Mouse (Mus musculus) liver, adult 2 months (tissue): ENCODE measurements around the gene Grin2d.

Experiments
- CTCF ChIP-seq: fragments of 200-500 bp; IDR thresholded peaks from 2 replicates; pipeline ENCODE4 v1.5.1; 2011; ENCODE audit warnings: low read depth, low read length, control low read depth
- POLR2A ChIP-seq: fragments of 200-500 bp; IDR thresholded peaks from 2 replicates; pipeline ENCODE4 v1.6.1; 2011; ENCODE audit warnings: low read length, control low read depth; ENCODE audit not compliant: insufficient read depth; ENCODE audit errors: extremely low read depth

- TF ChIP-seq CTCF (no peak), POLR2A (no peak)
Observed at GRCm38 (mm10) chr7:45786136-45786578, 92.0 kb downstream of the Grin2d start.
